Comparison of ENCODE assay signal across 8 mouse cellular contexts in the genomic region with DNA sequence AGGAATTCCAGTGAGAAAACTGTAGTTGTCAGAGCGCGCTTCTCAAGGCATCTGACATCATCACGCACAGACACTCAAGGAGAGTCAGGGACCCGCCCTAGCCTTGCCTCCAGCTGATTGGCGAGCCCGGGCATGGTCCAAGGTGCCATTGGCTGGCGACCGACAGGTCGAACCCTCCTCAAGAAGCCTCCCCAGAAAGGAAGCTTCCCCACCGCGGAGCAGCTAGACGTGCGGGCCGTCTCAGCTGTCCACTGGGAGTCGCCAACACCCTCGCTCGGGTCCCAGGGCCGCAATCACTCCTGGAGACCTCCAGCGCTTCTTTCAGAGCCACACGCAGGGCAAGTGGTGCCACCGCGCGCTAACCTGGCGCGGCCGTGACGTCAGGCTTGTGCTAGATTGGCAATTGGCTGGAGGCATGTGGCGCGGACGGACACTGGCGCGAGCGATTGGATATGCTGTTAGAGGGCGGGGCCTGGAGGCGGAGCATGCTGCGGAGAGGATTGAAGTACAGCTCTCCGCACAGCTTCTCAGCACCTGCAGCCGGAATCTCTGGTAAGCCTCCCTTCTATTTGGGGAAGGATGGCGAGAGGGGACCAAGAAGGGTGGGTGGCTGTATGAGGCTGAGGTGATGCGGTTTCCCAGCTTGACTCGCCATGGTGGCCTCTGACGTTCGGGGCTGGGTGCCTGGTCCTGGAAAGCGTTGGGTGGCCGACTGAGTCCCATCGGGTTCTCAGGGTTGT. TPM values are rescaled to one million over a fixed set of nuclear protein-coding genes. Genes with fewer than 3 reads are reported as not detected.
DNase-seq lines count a peak whose midpoint lies in the region; ATAC-seq and TF ChIP-seq lines count a peak whose summit lies in the region.

A gene (plus strand): TSS at position 57 of the 740 bp plus-strand sequence.

- DNase-seq in 416B (ENCODE audit: low read depth), result peak; percentile 99
- DNase-seq in heart, adult 9 months (ENCODE audit: low spot score in 2 of 2), result peak; percentile 97
- peak; percentile 82 to 94 for DNase-seq in monocyte, adult 2 months (ENCODE audit: low read depth in 1 of 2, low spot score in 2 of 2)
- peak; percentile 95 to 96 for DNase-seq in spleen, postnatal 36 days (ENCODE audit: low spot score in 2 of 2)

- peaks cover 9% of the 10 kb centered on the region for H3K36me3 ChIP-seq in embryonic facial prominence, embryonic 15.5 days
- peaks cover 20% of the 10 kb centered on the region for H3K36me3 ChIP-seq in kidney, embryonic 14.5 days (ENCODE audit: control insufficient read depth, insufficient read depth, low read length)
- H3K36me3 ChIP-seq in limb, embryonic 15.5 days, result peaks cover 13% of the 10 kb centered on the region

- H3K9ac ChIP-seq in embryonic facial prominence, embryonic 15.5 days, result peak within 1 kb of the TSS; percentile 57
- peak within 1 kb of the TSS; percentile 71 for H3K9ac ChIP-seq in kidney, embryonic 14.5 days (ENCODE audit: low read depth, low read length)
- H3K9ac ChIP-seq in limb, embryonic 15.5 days, result peak within 1 kb of the TSS; percentile 55

- WGBS in bone marrow, adult 2 months, result under 1% methylated on average over 46 of the region's 46 CpGs
- WGBS in embryonic facial prominence, embryonic 15.5 days, result 0% methylated on average over 46 of the region's 46 CpGs
- WGBS in kidney, embryonic 14.5 days, result under 1% methylated on average over 46 of the region's 46 CpGs
- WGBS in limb, embryonic 15.5 days, result under 1% methylated on average over 46 of the region's 46 CpGs

- peak within 1 kb of the TSS; percentile 99 for H3K4me3 ChIP-seq in bone marrow, adult 2 months (replicated peaks; ENCODE audit: control insufficient read depth, low read depth, low read length)
- peak within 1 kb of the TSS; percentile 91 for H3K4me3 ChIP-seq in embryonic facial prominence, embryonic 15.5 days (replicated peaks)
- peak within 1 kb of the TSS; percentile 77 for H3K4me3 ChIP-seq in kidney, embryonic 14.5 days (ENCODE audit: low read length)
- H3K4me3 ChIP-seq in limb, embryonic 15.5 days, result peak within 1 kb of the TSS; percentile 86

- peak; percentile 41; the same call in 1 of the 2 replicates for TF ChIP-seq POLR2A in bone marrow, adult 2 months (IDR thresholded peaks at IDR 0.05; ENCODE audit: borderline replicate concordance, control insufficient read depth, low read depth, low read length)

- H3K27me3 ChIP-seq in embryonic facial prominence, embryonic 15.5 days, result no peaks in the 10 kb centered on the region
- H3K27me3 ChIP-seq in kidney, embryonic 14.5 days (ENCODE audit: control insufficient read depth, insufficient read depth, low read length), result no peaks in the 10 kb centered on the region
- H3K27me3 ChIP-seq in limb, embryonic 15.5 days, result no peaks in the 10 kb centered on the region

- no peak for TF ChIP-seq CTCF in bone marrow, adult 2 months (IDR thresholded peaks at IDR 0.05; ENCODE audit: control insufficient read depth, insufficient read depth, low read length)

- peak within 1 kb of the TSS; percentile 69 for H3K4me2 ChIP-seq in embryonic facial prominence, embryonic 15.5 days (replicated peaks)
- peak within 1 kb of the TSS; percentile 62 for H3K4me2 ChIP-seq in kidney, embryonic 14.5 days (replicated peaks; ENCODE audit: low read depth, low read length)
- H3K4me2 ChIP-seq in limb, embryonic 15.5 days, result peak within 1 kb of the TSS; percentile 56

- H3K4me1 ChIP-seq in bone marrow, adult 2 months (ENCODE audit: control insufficient read depth, insufficient read depth, low read length), result no peaks in the 10 kb centered on the region; the same call in 1 of the 2 replicates
- peaks cover 10% of the 10 kb centered on the region for H3K4me1 ChIP-seq in embryonic facial prominence, embryonic 15.5 days
- H3K4me1 ChIP-seq in kidney, embryonic 14.5 days (ENCODE audit: control insufficient read depth, insufficient read depth, low read length), result peaks cover 8% of the 10 kb centered on the region
- 0 out of 2 replicates have a peak, but pooled peaks cover 2% of the 10 kb centered on the region for H3K4me1 ChIP-seq in limb, embryonic 15.5 days

- ATAC-seq in embryonic facial prominence, embryonic 15.5 days (ENCODE audit: insufficient number of reproducible peaks, low FRiP score, low TSS enrichment, low read depth), result peak; percentile 99
- peak; percentile 100 for ATAC-seq in kidney, embryonic 14.5 days (ENCODE audit: low FRiP score, low TSS enrichment)
- ATAC-seq in limb, embryonic 15.5 days (ENCODE audit: insufficient number of reproducible peaks, low FRiP score, low TSS enrichment, low read depth), result peak; percentile 99

- H3K27ac ChIP-seq in bone marrow, adult 2 months (ENCODE audit: control insufficient read depth, insufficient read depth, low read depth, low read length, poor library complexity), result peak within 1 kb of the TSS; percentile 93
- peak within 1 kb of the TSS; percentile 94 for H3K27ac ChIP-seq in embryonic facial prominence, embryonic 15.5 days (replicated peaks)
- peak within 1 kb of the TSS; percentile 91 for H3K27ac ChIP-seq in kidney, embryonic 14.5 days (ENCODE audit: low read depth, low read length)
- peak within 1 kb of the TSS; percentile 93 for H3K27ac ChIP-seq in limb, embryonic 15.5 days

- H3K9me3 ChIP-seq in embryonic facial prominence, embryonic 15.5 days (replicated peaks), result no peaks in the 10 kb centered on the region
- no peaks in the 10 kb centered on the region for H3K9me3 ChIP-seq in kidney, embryonic 14.5 days (ENCODE audit: control insufficient read depth, low read length)
- no peaks in the 10 kb centered on the region for H3K9me3 ChIP-seq in limb, embryonic 15.5 days

RNA-seq across cellular contexts. Expression of the gene that starts here (rescaled TPM):
- 12.9 and 25.7 TPM in 2 replicates for polyA plus RNA-seq in bone marrow, adult 2 months (2011; ENCODE audit: insufficient read depth, insufficient read length, low replicate concordance, missing spikeins)
- 61.8 and 61.9 TPM in 2 replicates for polyA plus RNA-seq in embryonic facial prominence, embryonic 15.5 days (2015; fragmentation: Nextera tagmentation; extraction: Ambion mirVana)
- 63.1 and 77.4 TPM in 2 replicates for polyA plus RNA-seq in kidney, embryonic 14.5 days (2014; fragmentation: Nextera tagmentation; extraction: Ambion mirVana)
- 67.5 and 68.6 TPM in 2 replicates for polyA plus RNA-seq in limb, embryonic 15.5 days (2015; fragmentation: Nextera tagmentation; extraction: Ambion mirVana)

Comparison
In these comparisons a context has a peak if more than half of its experiments do, and no peak if none do; other contexts are left out.
1. Peak in every context shown above with its lines: DNase-seq, ATAC-seq, H3K4me3 ChIP-seq and H3K27ac ChIP-seq.